Mouse (Mus musculus): ENCODE data around the gene Bsnd. TPM values are rescaled to one million over a fixed set of nuclear protein-coding genes. Genes with fewer than 3 reads are reported as not detected.
A peak's percentile ranks its signal among the peaks of the same experiment; 100 is the strongest.

The Bsnd gene
- total RNA-seq (2021) = under 1 TPM in 1 of 2 experiments, not detected in 1; 0.17 TPM
- long read RNA-seq, experiment 1, partial matches to known transcripts = 0 of 1 reads
- long read RNA-seq, experiment 1, other reads (novel, unspliced or antisense) = 0 of 1 reads
- long read RNA-seq, experiment 2 = 0 reads

DNA sequence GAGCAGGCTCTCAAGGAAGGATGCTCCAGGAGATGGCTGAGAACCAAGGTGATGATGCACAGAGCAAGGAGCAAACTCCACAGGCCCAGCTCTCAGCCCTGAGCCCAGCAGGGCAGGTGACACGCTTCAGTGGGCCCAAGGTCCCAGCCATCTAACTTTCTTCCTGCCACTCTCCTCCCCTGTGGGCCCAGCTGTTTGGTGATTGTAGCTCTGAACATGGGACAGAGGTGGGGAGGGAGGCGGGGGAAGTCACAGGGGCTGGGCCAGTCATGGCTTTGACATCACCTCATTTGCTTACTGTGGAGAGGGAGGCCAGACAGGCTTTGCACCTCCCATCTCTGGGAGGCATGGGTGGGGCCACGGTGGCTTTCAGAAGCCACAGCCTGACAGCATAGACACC lies at the start of gene Bsnd:
Bsnd (minus strand) TSS at position 168 of the 400 bp plus-strand sequence.
- no peak for DNase-seq (ENCODE audit: low spot score in 2 of 2)

DNA sequence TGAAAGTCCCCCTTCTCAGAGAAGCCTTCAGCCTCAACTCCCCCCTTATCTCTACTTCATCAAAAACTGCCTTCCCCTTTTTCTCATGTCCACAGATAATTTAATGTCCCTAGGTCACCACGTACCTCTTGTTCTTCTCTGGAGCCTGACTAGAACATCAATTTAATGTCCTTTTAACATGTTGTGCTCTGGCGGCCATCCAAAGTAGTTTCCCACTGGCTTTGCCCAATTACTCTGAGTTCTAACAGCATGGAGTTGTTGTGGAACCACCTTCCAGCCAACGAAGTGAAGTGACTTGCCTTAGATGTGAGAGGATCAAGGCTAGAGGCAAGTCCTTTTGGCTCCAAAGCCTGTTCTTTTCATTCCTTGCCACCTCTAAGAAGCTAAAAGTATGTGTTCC lies 49.4 kb upstream of the Bsnd start:
- DNase-seq (ENCODE audit: low spot score in 2 of 2) = no peak

DNA sequence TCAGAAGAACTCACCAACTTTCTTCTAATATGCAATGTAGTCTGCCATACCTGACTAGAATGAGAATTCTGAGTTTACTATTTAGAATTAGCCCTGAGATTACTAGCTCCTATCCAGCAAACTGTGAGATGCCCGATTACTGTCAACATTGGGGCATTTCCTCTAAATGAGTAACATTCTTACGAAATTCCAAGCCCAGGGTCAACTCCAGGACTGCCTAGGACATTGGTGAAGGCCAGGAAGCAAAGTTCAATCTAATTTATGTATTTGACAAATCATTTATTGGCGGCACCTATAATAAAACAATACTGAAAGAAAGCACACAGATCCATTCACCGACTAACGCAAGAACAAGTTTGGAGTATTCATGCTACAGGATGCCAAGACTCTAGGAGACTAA lies 47.7 kb upstream of the Bsnd start:
- no peak for DNase-seq (ENCODE audit: low spot score in 2 of 2)

- DNase-seq (ENCODE audit: low spot score in 2 of 2) = no peak
These were observed 42.2 kb upstream of the Bsnd start for GRCm38 (mm10) chr4:106534256-106534655.

DNA sequence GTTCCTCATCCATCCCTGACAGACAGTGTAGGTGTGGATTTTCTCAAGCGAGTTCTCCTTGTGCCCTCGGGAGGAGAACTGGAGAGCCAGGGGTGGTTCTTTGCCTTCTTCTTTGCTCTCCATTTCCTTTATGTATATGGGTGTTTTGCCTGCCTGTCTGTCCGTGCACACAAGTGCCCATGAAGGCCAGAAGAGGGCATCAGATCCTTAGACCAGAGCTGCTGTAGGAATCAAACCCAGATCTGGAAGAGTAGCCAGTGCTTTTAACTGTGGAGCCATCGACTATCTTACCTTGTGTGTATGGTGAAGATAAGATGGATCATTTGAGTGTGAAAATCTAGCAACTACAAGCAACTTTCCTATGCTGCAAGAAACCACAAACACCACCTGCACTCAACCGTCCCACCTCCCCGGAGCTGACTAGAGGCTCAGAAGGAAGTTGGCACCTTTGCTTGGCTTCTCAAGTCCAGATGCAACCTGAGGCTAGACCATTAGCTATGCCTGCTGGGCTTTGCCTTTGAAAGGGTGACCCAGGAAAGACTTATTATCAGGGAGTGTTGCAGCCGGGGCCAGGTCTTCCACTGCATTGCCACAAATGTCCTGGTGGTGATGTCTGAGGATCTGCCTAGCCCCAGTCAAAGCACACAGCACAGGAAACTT lies 41.5 kb upstream of the Bsnd start:
- DNase-seq (ENCODE audit: low spot score in 2 of 2) = no peak

DNA sequence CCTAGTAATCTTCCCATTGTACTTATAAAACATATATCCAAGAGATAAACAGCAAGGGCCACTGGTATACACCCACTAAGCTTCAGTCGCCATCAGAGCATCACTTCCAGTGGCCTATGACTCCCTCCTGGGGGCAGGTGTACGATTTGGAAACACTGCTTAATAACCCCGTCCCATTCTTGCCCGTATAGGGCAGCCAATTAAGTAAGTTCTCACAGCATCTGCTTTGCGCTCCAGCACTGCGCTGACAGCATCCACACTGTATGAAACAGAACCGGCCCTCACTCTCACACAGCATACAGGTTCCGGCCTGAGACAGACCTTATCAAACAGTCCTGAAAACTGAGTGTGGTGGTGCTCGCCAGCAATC lies 38.0 kb upstream of the Bsnd start:
- DNase-seq (ENCODE audit: low spot score in 2 of 2) = no peak

DNA sequence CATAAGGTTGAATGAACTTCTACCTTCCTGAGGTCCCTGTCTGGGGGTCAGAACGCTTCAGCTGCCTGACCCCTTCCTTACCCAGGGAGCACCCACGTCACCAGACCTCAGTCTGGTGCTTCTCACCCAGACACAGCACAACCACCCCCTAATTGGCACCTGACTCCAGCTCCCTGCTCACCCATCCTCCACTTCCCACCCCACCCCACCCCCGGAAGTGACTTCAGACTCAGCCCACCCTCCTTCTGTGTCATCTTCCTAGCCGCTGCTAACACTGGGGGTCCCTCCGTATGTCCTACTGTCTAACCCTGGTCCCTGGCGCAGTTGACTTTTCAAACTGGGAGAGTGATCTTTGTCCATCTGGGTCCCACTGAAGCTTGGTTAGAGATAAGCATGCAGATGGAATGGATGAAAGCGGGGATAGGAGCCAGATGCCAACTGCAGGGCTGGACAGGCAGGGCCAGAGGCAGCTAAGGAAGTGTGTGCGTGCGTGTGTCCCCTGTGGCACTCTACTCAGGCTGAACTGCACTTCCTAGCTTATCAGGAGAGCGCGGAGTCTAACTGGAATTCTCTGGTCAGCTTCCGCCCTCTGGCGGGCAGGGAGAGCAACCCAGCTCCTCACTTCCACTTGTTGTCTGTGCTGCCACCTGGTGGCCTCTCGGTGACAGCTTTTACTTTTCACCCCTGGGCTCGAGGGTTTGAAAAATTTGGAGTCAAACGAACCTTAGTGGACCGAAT lies 37.5 kb upstream of the Bsnd start:
- DNase-seq (ENCODE audit: low spot score in 2 of 2) = peak; percentile 93 to 94

- DNase-seq (ENCODE audit: low spot score in 2 of 2) = peak; percentile 27 to 34
These were observed 35.9 kb upstream of the Bsnd start for GRCm38 (mm10) chr4:106527856-106528547.

DNA sequence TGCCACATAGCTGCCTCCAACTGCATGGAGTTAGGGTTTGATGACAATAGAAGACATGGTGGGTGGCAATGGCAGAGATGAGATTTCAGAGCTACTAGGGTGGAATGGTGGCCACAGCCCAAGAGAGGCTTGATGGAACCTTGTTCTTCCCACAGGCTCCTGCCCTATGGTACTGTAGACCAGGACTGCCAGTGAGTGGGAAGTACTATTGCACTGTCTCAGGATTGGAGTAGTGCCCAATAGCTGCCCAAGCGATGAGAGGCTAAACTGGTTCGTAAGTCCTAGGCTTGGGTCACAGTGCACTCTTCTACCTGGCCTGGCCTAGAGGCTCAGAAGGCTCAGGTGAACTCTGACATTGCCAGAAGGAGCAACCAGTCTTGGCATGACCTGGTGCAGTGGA lies 32.9 kb upstream of the Bsnd start:
- DNase-seq (ENCODE audit: low spot score in 2 of 2) = no peak

GRCm38 (mm10) chr4:106524131-106524530 lies 32.0 kb upstream of the Bsnd start:
- no peak for DNase-seq (ENCODE audit: low spot score in 2 of 2)

- no peak for DNase-seq (ENCODE audit: low spot score in 2 of 2)
These were observed 30.5 kb upstream of the Bsnd start for GRCm38 (mm10) chr4:106522547-106522946.

- no peak for DNase-seq (ENCODE audit: low spot score in 2 of 2)
These were observed 22.5 kb upstream of the Bsnd start for GRCm38 (mm10) chr4:106514606-106515005.

DNA sequence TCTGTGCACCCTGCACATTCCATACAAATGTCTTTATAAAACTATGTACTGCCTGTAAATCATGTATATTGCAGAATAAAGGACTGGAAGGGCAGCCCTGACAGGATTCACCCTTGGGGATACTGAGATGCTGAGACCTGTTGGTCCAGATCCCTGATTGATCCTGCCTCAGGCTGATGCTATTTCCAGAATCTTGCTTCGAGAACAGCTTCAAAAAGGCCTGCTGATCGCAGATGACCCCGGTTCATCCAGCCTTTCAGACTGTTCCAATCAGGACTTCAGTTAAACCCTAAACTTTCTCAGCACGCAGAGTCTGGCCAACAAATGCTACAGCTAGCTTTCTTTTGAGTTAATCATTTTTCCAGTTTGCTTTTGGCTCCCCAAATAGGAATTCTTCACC lies 17.8 kb upstream of the Bsnd start:
- no peak for DNase-seq (ENCODE audit: low spot score in 2 of 2)

DNA sequence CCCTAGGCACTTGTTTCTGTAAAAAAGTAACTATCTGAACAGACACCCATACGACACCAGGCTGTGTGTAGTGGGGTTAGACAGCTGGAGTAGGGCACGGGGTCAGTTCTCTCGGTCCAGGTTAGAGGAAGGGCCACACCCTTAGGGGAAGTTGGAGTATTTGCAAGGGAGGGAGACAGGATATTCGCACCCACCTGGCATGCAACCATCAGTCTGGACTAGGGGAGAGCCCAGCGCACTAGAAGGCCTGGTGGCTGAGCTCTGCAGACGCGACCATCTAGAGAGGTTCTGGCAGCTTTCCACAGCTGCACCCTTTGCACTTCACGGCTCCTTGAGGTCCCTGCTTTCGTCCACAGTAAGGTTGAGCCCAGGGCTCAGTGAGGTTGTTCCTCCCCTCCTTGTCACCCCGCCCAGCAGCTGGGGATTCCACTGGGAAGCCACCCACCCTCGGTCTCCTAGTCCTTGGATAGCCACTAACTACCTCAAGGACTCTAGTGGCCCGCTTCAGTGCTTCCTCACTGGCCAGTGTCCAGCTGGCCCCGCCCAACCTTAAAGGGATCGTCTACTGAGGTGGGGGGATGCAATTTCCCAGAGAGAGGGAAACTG lies 13.5 kb upstream of the Bsnd start:
- DNase-seq (ENCODE audit: low spot score in 2 of 2) = no peak

DNA sequence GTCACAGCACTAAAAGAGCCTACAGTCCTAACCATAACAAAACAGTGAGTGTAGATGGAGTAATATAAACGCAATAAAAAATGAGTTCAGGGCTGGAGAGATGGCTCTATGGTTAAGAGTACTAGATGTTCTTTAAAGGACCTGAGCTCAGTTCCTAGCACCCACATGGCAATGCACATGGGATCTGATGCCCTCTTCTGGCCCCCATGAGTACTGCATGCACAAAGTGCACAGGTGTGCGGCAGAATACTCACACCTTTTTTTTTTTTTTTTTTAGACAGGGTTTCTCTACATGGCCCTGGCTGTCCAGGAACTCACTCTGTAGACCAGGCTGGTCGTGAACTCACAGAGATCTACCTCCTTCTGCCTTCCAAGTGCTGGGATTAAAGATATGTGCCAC lies 11.5 kb upstream of the Bsnd start:
- DNase-seq (ENCODE audit: low spot score in 2 of 2) = no peak

- DNase-seq (ENCODE audit: low spot score in 2 of 2) = peak; percentile 31 to 34
These were observed 8.0 kb upstream of the Bsnd start for GRCm38 (mm10) chr4:106500066-106500465.

GRCm38 (mm10) chr4:106498471-106498844 lies 6.4 kb upstream of the Bsnd start:
- no peak for DNase-seq (ENCODE audit: low spot score in 2 of 2)

GRCm38 (mm10) chr4:106497776-106498470 lies 5.8 kb upstream of the Bsnd start:
- DNase-seq (ENCODE audit: low spot score in 2 of 2) = no peak

- DNase-seq (ENCODE audit: low spot score in 2 of 2) = no peak
These were observed 4.8 kb upstream of the Bsnd start for GRCm38 (mm10) chr4:106496833-106497232.

DNA sequence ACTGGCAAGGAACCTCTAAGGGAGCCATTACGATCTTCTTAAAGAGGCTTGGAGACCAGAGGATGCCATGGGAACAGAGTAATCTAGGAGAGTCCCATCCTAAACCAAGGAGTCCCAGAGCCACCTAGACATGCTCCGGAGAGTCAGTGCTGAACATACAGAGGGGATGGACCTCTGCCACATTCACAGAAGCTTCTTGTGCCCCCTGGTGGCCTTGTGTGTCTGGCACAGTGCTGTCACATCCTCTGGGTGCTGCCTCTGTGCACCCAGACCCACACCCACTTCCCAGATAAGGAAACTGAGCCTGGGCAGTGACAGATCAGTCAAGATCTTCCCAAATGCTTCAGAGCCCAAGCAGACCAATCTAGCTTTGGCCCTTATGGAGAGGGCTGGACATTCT lies 1.6 kb upstream of the Bsnd start:
- DNase-seq (ENCODE audit: low spot score in 2 of 2) = no peak

GRCm38 (mm10) chr4:106490620-106491019 lies 1.5 kb downstream of the Bsnd start:
- no peak for DNase-seq (ENCODE audit: low spot score in 2 of 2)

Data from layer of hippocampus, postnatal 14 days (tissue).